Mouse (Mus musculus): ENCODE measurements around the gene Rnf212.

- TF ChIP-seq POLR2A (IDR thresholded peaks at IDR 0.05; ENCODE audit: insufficient read length, low read depth) (no peak), MYOD1 (IDR thresholded peaks at IDR 0.05; ENCODE audit: control insufficient read depth in 1 of 3, insufficient read length in 2 of 3, low read depth in 2 of 3) (peak in 1 of 3 experiments; percentile 75), MAX (IDR thresholded peaks at IDR 0.05; ENCODE audit: low read depth) (no peak), E2F4 (IDR thresholded peaks at IDR 0.05; ENCODE audit: insufficient read depth) (no peak), POLR2AphosphoS2 (IDR thresholded peaks at IDR 0.05; ENCODE audit: insufficient read length, low read depth) (no peak), SRF (IDR thresholded peaks at IDR 0.05; ENCODE audit: control insufficient read depth, insufficient read length, low read depth) (no peak)
These were observed 62.8 kb downstream of the Rnf212 start for GRCm38 (mm10) chr5:108711968-108712367.
